21 mouse cellular contexts compared by ENCODE assay signal in genomic region chr8:15570091-15570490, GRCm38 (mm10).
DNase-seq lines count a peak whose midpoint lies in the region; ATAC-seq lines count a peak whose summit lies in the region.
"Had no signal": no experiment of that assay in that cellular context is flagged by ENCODE, and none has a peak within 500 bp of the region (broad histone marks: within the 10 kb centered on the region; RNA-seq: fewer than 3 reads in every experiment).

No protein-coding gene starts in this region.

- H3K36me3 ChIP-seq in forebrain, embryonic 13.5 days (ENCODE audit: poor library complexity, severe bottlenecking): no peaks in the 10 kb centered on the region
- H3K36me3 ChIP-seq: heart, embryonic 15.5 days; hindbrain, embryonic 15.5 days; intestine, embryonic 15.5 days; midbrain, embryonic 10.5 days had no signal

- intact Hi-C loops in left cerebral cortex, postnatal 14 days (cut with DNase I): no loop called here

- peak; percentile 15 to 20 for DNase-seq in layer of hippocampus, adult 8-10 months (ENCODE audit: low spot score in 2 of 2)
- DNase-seq in layer of hippocampus, adult 9-10 months (ENCODE audit: low spot score): no peak
- peak; percentile 19 to 54 for DNase-seq in frontal cortex, postnatal 10 days (ENCODE audit: low spot score in 2 of 2)
- DNase-seq in left cerebral cortex, postnatal 14 days (ENCODE audit: low spot score in 2 of 2): peak; percentile 58 to 72
- DNase-seq in right cerebral cortex, postnatal 25 days: peak; percentile 69
- no peak for DNase-seq in kidney, postnatal 10 days
- no peak for DNase-seq in neural tube, embryonic 10.5 days (ENCODE audit: extremely low spot score, low spot score)
- DNase-seq: adrenal gland, postnatal 10 days; cerebellum, adult 8-10 months; heart, postnatal 36 days; kidney, adult 8-10 months; kidney, postnatal 14 days had no signal

- H3K9ac ChIP-seq in forebrain, embryonic 13.5 days: no peak overlapping the region
- H3K9ac ChIP-seq: heart, embryonic 15.5 days; hindbrain, embryonic 15.5 days; intestine, embryonic 15.5 days had no signal

- ATAC-seq in forebrain, embryonic 13.5 days: no peak
- ATAC-seq: forebrain, embryonic 14.5 days; intestine, embryonic 15.5 days; lung, postnatal 0 days; midbrain, embryonic 16.5 days had no signal

- no peak overlapping the region for H3K27ac ChIP-seq in forebrain, embryonic 13.5 days
- H3K27ac ChIP-seq: heart, embryonic 15.5 days; hindbrain, embryonic 15.5 days; intestine, embryonic 15.5 days; midbrain, embryonic 10.5 days had no signal

- no peak overlapping the region for H3K4me2 ChIP-seq in forebrain, embryonic 13.5 days
- H3K4me2 ChIP-seq: heart, embryonic 15.5 days; hindbrain, embryonic 15.5 days; intestine, embryonic 15.5 days had no signal

- H3K9me3 ChIP-seq in forebrain, embryonic 13.5 days (replicated peaks): no peaks in the 10 kb centered on the region
- H3K9me3 ChIP-seq: heart, embryonic 15.5 days; hindbrain, embryonic 15.5 days; intestine, embryonic 15.5 days; midbrain, embryonic 10.5 days had no signal

- H3K4me3 ChIP-seq in forebrain, embryonic 13.5 days: no peak overlapping the region
- H3K4me3 ChIP-seq: heart, embryonic 15.5 days; hindbrain, embryonic 15.5 days; intestine, embryonic 15.5 days; midbrain, embryonic 10.5 days; myocyte had no signal

- 93% methylated on average over 5 of the region's 5 CpGs for WGBS in forebrain, embryonic 13.5 days

- H3K27me3 ChIP-seq in forebrain, embryonic 13.5 days: no peaks in the 10 kb centered on the region
- H3K27me3 ChIP-seq: heart, embryonic 15.5 days; hindbrain, embryonic 15.5 days; intestine, embryonic 15.5 days had no signal

- H3K4me1 ChIP-seq in forebrain, embryonic 13.5 days: 0 out of 2 replicates have a peak, but pooled peaks cover 2% of the 10 kb centered on the region
- H3K4me1 ChIP-seq: heart, embryonic 15.5 days; hindbrain, embryonic 15.5 days; intestine, embryonic 15.5 days; midbrain, embryonic 10.5 days had no signal

Comparison
In these comparisons a context has a peak if more than half of its experiments do, and no peak if none do; other contexts are left out.
1. DNase-seq: peak in layer of hippocampus, adult 8-10 months (2 of 2), frontal cortex, postnatal 10 days (2 of 2), left cerebral cortex, postnatal 14 days (2 of 2) and right cerebral cortex, postnatal 25 days (single experiment); none in layer of hippocampus, adult 9-10 months (single experiment), kidney, postnatal 10 days (single experiment) and neural tube, embryonic 10.5 days (single experiment).